Mouse (Mus musculus): ENCODE data around the gene Gm10477.

DNA sequence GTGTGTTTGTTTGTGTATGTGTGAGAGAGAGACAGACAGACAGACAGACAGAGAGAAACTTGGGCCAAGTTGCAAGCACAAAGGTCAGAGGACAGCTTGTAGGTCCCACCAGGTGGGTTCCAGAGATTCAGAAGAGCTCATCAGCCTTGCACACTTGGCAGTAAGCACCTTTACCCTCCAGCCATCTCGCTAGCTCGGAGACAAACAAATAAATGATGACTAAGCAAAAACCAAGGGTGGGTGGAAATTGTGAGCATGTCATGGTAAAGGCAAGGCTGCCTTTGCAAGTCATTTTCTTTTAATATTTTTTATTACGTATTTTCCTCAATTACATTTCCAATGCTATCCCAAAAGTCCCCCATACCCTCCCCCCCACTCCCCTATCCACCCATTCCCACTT, 29.0 kb downstream of the Gm10477 start:
- TF ChIP-seq CTCF (IDR thresholded peaks at IDR 0.05; ENCODE audit: low read depth, low read length) (no peak), POLR2AphosphoS5 (IDR thresholded peaks at IDR 0.05; ENCODE audit: insufficient replicate concordance, low read depth, low read length) (no peak), GATA1 (IDR thresholded peaks at IDR 0.05; ENCODE audit: borderline replicate concordance, low read length) (no peak)
